Mouse (Mus musculus): Measurements from ENCODE around the gene Derl3.

Derl3 gene

GRCm38 (mm10) chr10:75913013-75913589 lies 19.9 kb downstream of the Derl3 start:
- no peak for DNase-seq (ENCODE audit: low spot score in 2 of 2)

GRCm38 (mm10) chr10:75915557-75915956 lies 22.3 kb downstream of the Derl3 start:
- DNase-seq (ENCODE audit: low spot score in 2 of 2), result no peak

- no peak for DNase-seq (ENCODE audit: low spot score in 2 of 2)
These were observed 23.6 kb downstream of the Derl3 start for GRCm38 (mm10) chr10:75916840-75917239.

- no peak for DNase-seq (ENCODE audit: low spot score in 2 of 2)
These were observed 25.8 kb downstream of the Derl3 start for GRCm38 (mm10) chr10:75919026-75919425.

- peak; percentile 96 to 97 for DNase-seq (ENCODE audit: low spot score in 2 of 2)
These were observed 28.0 kb downstream of the Derl3 start, which contains the start of gene Smarcb1 for GRCm38 (mm10) chr10:75921026-75921725. Gene Smarcb1, minus strand, starts transcription at chr10:75921617.

GRCm38 (mm10) chr10:75921726-75922560 lies 28.7 kb downstream of the Derl3 start:
- DNase-seq (ENCODE audit: low spot score in 2 of 2), result no peak

- no peak for DNase-seq (ENCODE audit: low spot score in 2 of 2)
These were observed 31.1 kb downstream of the Derl3 start for GRCm38 (mm10) chr10:75924324-75924723.

- no peak for DNase-seq (ENCODE audit: low spot score in 2 of 2)
These were observed 33.2 kb downstream of the Derl3 start for GRCm38 (mm10) chr10:75926396-75926795.

GRCm38 (mm10) chr10:75930304-75930703 lies 37.1 kb downstream of the Derl3 start:
- no peak for DNase-seq (ENCODE audit: low spot score in 2 of 2)

- DNase-seq (ENCODE audit: low spot score in 2 of 2), result no peak
These were observed 38.1 kb downstream of the Derl3 start for GRCm38 (mm10) chr10:75931311-75931710.

GRCm38 (mm10) chr10:75932081-75932678 lies 39.0 kb downstream of the Derl3 start:
- peak; percentile 47 to 57 for DNase-seq (ENCODE audit: low spot score in 2 of 2)

- no peak for DNase-seq (ENCODE audit: low spot score in 2 of 2)
These were observed 39.7 kb downstream of the Derl3 start, which contains the start of gene Chchd10 for GRCm38 (mm10) chr10:75932891-75933290. Gene Chchd10, plus strand, starts transcription at chr10:75933130.

- no peak for DNase-seq (ENCODE audit: low spot score in 2 of 2)
These were observed 41.8 kb downstream of the Derl3 start for GRCm38 (mm10) chr10:75934991-75935390.

- DNase-seq (ENCODE audit: low spot score in 2 of 2), result peak; percentile 58 to 75
These were observed 42.7 kb downstream of the Derl3 start, which contains the start of gene Mmp11 for GRCm38 (mm10) chr10:75935680-75936541. Gene Mmp11, minus strand, starts transcription at chr10:75936496.

GRCm38 (mm10) chr10:75936909-75937667 lies 43.9 kb downstream of the Derl3 start:
- no peak for DNase-seq (ENCODE audit: low spot score in 2 of 2)

- DNase-seq (ENCODE audit: low spot score in 2 of 2), result no peak
These were observed 44.8 kb downstream of the Derl3 start for GRCm38 (mm10) chr10:75937851-75938643.

GRCm38 (mm10) chr10:75939481-75940234 lies 46.4 kb downstream of the Derl3 start:
- no peak for DNase-seq (ENCODE audit: low spot score in 2 of 2)

- no peak for DNase-seq (ENCODE audit: low spot score in 2 of 2)
These were observed 47.3 kb downstream of the Derl3 start, which contains the start of gene Gm867 for GRCm38 (mm10) chr10:75940520-75940919. Gene Gm867, minus strand, starts transcription at chr10:75940672.

Measured in heart, adult 9 months (tissue).